Mouse (Mus musculus) spleen, postnatal 10 days (tissue): ENCODE data around the gene Cfd.
"Not testable (repeated sequence)": the region's sequence is repeated elsewhere in the genome, so short reads cannot be mapped to it uniquely, and the experiment has no call there.

Experiments used
- DNase-seq, 2 experiments: peaks; one replicate each; pipeline ENCODE4 v3.0.0; 2021 to 2022; ENCODE audit warnings: low spot score in 2 of 2

Cfd gene

DNA sequence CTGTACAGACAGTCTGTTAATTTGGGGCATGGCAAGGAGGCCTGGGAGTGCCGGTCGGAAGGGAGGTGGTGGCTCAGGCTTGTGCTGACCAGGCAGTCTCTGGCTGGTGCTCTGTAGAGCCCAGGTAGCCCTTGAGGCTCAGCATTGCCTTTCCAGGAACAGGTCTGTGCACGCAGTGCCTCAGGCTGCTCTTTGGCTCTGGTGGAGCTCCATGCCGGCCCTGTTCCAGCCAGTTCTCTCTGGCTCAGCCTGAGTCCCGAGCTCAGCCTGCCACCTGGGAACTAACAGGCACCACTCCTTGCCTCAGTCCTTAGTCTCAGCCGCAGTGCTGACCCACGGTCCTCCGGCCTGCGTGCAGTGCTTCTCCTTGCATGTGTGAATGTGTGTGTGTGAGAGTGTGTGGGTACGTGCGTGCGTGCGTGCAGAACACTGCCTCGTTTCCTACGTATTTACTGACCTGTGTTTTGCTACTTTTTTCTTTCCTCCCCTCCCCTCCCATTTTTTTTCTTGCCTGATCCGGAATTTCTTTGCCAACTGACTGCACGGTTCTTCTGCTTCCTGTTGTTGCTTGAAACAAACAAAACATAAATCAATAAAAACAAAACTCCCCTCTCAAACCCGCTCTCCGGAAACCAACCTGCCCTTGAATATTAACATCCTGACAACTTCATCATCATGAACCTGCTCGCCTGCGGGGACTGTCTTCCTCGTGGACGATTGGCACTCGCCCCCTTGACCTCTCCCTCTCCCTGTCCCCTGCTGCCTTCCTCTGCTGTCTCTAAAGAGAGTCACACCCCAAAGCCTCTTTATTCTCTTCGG is 29.2 kb upstream of the Cfd start:
- DNase-seq: no peak

DNA sequence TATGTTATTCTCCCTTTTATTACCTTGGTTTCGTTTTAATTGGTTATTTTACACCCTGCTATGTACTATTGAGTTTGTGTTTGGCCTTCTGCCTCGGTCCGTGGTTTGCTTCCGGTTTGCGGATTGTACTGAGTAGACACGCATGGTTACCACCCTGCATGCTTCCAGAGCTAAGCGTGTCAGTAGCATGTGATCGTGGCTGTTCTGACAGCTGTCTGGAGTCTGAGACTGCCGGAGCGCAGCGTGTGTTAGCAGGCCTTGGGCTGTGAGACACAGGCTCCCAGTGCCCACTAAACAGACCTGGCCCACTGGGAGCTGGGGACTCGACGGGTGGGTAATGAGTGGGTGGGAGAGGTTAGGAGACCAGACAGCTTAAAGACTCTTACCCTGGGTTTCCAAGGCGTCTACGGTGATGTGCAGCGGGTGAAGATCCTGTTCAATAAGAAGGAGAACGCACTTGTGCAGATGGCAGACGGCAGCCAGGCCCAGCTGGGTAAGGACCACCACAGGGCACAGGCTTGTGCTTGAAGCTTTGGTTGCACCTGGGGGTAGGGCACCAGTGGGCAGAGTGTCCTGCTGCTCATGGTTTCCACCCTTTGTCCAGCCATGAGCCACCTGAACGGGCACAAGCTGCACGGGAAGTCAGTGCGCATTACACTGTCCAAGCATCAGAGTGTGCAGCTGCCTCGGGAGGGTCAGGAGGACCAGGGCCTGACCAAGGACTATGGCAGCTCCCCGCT is 28.4 kb upstream of the Cfd start:
- DNase-seq: no peak

DNA sequence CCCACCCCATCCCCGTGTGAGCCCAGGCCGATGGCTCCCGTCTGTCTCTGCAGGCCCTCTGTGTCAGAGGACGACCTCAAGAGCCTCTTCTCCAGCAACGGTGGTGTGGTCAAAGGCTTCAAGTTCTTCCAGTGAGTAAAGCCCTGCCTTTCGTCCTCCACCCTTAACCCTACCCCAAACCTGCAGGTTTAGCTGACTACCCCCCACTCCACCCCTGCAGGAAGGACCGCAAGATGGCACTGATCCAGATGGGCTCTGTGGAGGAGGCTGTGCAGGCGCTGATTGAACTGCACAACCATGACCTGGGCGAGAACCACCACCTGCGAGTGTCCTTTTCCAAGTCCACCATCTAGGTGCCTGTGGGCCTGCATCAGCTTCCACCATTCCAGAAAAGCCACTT is 27.7 kb upstream of the Cfd start:
- no peak for DNase-seq

DNA sequence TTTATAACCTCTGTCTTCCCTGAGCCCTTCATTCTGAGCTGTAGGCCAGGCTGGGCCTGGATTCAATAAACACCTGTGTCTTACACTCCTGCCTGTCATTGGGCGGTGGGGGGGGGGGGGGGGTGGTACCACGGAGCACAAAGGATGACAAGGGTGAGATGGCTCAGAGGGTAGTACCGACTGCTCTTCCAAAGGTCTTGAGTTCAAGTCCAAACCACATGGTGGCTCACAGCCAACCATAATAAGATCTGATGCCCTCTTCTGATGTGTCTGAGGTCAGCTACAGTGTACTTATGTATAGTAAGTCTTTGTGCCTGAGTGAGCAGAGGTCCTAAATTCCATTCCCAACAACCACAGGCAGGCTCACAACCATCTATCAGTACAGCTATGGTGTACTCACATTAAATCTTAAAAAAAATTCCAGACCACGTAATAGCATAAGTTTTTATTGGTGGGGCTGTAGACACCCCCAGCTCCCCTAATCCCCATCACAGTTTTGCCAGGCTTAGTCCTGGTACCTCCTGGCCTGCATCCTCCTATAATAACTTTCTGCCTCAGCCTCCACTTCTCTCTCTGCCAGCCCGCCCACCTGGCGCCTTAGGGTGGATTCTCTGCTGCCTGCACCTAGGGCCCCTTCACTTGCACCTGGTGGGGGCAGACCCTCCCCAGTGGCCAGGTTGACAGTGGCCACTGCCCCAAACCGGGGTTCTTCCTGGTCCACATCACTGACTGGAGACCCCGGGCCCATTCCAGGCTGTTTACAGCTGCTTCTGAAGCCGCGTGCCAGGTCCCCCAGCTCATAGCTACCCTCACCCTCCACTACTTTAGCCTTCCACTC is 26.1 kb upstream of the Cfd start:
- DNase-seq: no peak

DNA sequence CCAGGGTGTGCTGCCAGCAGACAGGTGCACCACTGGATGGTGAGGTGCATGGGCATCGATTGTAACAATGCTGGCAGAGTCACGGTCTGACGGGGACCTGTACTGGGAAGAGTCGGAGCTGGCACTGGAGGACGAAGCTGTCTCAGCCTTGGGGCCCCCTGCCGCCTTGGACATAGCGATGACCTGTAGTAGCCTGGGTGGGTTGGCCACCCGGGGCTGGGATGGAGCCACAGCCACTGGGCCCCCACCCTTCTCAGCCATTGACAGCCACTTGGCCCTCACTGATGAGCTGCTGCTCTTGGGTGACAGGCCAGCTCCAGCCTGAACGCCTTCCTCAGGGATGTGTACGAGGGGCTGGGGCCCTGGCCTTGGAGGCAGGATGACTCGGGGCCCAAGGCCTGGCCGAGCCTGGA is 25.5 kb upstream of the Cfd start:
- no peak for DNase-seq

DNA sequence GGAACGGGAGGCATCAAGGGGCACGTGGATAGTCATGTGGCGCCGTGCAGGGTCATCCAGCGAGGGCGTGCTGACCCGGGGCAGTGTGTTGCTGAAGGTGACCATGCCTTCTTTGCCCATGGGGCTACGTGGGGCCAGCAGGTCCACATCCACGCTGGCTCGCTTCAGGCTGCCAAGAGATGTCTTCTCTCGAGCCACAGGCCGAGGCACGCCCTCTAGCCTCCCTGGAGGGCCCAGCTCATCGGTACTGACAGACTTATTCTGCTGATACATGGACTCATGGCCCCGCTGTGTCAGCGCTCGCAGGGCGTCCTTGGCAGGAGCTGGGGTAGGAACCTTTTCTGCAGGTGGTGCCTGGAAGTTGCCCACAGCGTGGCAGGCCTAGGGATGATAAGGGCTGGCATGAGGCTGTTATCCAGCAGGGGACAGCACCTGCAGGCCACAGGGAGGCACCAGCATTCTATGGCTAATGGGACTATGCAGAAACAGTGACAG is 24.8 kb upstream of the Cfd start:
- DNase-seq: no peak

DNA sequence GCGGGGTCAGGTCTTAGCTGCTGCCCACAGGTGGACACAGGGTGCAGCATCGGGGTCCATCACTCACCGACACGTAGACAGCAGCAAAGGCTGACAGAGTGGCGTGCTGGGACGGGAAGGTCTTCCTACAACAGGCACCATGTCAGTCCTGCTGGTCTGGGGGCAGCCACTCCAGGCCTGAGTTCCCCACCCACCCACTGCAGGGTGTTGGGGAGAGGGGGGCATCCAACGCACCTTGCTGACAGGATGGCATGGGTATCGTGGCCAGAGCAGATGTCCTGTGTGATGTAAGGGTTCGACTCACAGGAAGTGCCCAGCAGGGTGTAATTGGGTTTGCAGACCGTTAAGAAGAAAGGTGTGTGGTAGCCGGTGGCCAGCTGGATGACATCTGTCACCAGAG is 24.1 kb upstream of the Cfd start:
- no peak for DNase-seq

DNA sequence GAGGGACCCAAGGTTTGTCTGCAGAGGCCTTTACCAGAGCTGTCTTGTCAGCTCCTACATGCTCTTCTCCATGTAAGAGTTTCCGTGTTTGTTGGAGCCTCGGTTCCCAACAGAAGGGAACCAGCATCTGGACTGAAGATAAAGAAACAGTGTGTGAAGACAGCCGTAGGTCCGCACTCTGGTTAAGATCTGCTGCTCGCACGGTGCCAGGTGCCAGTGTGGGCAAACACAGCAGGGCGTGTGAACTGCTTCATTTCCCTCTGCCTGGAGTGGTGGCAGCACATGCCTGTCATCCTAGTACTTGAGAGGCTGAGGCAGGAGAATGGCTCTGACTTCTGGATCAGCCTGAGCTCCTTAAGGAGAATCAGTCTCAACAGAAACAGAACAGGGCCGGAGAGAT is 18.8 kb upstream of the Cfd start:
- DNase-seq: no peak

DNA sequence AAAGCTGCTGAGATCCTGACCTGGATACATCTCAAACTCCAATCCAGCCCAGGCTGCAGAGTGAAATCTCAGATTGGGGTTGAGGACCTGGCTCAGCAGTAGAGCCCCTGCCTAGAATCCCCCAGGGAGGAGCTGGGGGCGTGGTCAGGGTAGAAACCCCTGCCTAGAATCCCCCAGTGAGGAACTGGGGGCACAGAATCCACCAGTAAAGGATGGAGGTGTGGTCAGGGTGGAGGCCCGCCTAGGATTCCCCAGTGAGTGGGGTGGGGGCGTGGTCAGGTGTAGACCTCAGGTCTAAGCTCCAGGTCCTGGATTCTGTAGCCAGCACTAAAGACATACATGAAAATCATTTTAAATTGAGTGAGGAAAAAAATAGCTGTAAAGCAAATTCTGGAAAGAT is 17.8 kb upstream of the Cfd start:
- no peak for DNase-seq

DNA sequence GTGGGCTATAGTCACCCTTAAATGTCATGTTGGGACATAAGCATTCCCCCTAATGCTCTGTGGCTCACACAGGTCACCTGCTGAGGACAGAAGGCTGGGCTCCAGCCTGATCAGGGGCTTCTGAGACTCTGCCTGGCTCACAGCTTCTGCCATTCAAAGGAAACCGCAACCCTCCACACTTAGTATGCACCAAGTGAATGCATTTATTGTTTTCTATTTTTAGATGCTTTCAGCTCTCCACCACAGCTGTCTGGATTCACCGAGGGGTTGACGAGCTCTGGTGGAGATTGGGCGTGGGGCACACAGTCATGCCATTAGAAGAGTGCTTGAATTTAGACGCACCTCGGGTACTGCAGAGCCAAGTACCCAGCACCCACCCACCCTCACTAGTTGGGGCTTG is 17.3 kb upstream of the Cfd start:
- no peak for DNase-seq

DNA sequence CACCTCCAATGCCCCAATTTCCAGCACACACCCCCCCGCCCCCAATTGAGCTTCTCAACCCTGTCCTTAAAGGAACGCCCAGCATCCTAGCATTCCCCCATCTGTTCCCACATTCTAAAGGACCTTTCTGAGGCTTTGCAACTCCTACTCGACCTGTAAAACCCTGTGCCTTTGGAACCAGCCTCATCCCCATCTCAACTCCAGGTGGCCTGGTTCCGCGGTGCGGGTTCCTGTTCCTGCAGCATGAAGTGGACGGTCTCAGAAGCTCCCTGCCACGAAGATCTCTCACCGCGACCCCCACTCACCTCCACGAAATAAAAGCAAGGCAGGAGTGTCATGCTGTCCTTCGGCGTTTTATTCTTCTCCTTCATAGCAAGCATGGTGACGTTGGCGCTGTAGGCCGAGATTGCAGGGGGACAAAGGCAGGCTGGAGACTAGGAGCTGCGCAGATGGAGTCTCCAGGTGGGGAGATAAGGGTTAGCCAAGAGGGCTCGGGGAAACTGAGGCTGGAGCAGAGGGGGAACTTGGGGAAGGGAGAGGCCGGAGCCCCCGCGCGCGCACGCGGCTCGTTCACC is 16.9 kb upstream of the Cfd start:
- no peak for DNase-seq

DNA sequence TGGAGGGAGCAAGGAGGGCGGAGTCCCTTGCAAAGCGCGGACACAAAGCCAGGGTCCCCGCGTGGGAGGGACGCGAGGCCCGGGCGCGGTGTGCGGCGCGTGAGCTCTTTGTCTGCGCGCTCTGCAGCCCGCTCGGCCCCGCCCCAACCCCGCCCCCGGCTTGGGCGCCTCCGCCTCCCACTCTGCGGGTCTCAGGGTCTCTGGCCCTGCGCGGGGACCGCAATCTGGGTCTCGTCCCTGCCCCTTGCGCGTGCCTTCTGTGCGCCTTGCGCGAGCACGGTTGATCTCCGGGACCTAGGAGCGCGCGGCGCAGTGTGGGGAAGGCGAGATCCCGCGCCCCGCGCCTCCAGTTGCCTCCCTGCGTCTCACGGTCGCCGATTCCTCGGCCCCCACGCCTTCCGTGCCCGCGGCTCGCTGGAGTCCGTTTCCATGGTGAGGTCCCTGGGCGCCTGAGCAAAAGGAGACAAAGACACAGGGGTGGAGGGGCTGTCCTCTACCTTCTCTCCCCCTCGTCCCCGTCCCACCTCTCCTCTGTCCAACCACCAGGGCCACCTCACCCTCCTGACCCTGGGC is 16.3 kb upstream of the Cfd start, which contains the start of the genes Prtn3 and Plppr3:
TSS of gene Prtn3 (plus strand) at position 187 of the 573 bp plus-strand sequence.
TSS of gene Plppr3 (minus strand) at position 345 of the 573 bp plus-strand sequence.
- DNase-seq: no peak

DNA sequence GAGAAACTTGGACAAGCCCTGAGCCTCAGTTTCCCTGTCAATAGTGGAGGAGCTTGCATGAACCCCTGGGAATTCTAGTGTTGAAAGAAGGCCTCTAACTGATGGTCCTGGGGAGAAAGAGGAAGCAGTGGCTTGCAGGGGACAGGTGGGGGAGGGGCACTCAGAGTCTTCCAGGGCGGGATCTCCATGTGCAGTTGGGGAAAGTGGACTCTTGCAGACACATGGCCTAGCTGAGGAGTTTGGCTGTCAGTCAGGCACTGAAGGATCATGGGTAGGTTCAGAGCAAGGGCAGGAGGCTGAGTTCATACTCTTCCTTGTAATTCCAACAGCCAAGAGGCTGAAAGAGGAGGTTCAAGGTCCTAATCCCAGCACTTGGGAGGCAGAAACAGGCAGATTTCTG is 13.5 kb upstream of the Cfd start:
- no peak for DNase-seq

DNA sequence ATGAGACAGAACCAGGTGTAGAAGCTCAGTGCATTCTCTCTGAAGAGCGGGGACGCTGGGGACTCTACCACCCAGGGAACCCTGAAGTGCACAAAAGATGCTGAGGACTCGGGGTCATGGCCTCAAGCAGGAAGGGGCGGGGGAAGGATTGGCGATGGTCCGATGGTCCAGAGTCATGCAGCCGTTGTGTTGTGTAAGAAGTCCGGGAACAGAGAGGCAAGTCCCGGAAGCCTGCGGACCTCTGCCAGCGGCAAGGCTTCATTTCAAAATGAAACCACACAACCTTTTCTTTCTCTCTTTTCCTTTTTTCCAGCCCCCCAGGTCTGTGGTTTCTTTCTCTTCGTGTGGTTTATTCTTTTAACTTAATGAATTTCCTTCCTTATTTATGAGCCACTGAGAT is 12.9 kb upstream of the Cfd start:
- DNase-seq: no peak

DNA sequence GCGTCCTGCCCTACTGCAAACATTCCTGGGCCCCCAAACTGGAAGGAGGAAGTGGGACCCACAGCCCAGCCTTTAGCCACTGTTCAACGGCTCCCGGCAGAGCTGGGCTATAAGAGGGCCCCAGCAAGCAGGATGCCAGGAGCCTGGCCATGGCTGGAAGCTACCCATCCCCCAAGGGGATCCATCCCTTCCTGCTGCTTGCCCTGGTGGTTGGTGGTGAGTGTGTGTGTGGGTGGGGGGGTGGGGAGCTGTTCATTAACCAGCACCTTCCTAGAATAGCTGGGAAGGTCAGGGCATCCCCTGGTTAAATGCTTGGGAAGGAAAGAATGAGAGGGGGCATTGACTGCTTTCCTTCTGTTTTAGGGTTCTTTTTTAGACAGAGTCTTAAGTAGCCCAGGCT is 11.1 kb upstream of the Cfd start:
- no peak for DNase-seq

DNA sequence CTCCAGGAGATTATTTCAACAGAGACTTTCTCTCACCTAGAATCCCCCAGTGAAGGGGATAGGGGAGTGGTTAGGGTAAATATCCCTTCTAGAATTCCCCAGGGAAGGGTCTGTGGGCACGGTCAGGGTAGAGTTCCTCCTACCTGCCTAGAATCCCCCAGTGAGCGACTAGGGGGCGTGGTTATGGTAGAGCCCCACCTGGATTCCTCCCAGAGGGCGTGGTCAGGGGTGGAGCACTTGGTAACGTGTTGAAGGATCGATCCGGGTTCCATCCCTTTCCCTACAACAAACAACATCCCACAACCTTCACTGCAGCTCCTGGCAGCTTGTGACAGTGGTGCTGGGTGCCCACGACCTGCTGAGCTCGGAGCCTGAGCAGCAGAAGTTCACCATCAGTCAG is 9.9 kb upstream of the Cfd start:
- no peak for DNase-seq

DNA sequence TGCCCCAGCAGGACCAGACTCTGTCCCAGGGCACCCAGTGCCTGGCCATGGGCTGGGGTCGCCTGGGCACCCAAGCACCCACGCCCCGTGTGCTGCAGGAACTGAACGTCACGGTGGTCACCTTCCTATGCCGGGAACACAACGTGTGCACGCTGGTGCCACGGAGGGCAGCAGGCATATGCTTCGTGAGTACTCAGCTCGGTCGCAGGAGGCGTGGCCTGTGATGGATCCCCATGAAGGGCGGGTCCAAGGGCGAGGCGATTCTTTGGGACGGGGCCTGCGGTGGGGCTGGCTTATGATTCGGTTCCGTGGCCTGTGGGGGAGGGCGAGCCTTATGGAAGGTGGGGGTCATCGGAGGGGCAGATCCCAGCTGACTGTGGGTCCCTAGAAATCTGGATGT is 8.7 kb upstream of the Cfd start:
- peak in 1 of 2 experiments; percentile 57 for DNase-seq

DNA sequence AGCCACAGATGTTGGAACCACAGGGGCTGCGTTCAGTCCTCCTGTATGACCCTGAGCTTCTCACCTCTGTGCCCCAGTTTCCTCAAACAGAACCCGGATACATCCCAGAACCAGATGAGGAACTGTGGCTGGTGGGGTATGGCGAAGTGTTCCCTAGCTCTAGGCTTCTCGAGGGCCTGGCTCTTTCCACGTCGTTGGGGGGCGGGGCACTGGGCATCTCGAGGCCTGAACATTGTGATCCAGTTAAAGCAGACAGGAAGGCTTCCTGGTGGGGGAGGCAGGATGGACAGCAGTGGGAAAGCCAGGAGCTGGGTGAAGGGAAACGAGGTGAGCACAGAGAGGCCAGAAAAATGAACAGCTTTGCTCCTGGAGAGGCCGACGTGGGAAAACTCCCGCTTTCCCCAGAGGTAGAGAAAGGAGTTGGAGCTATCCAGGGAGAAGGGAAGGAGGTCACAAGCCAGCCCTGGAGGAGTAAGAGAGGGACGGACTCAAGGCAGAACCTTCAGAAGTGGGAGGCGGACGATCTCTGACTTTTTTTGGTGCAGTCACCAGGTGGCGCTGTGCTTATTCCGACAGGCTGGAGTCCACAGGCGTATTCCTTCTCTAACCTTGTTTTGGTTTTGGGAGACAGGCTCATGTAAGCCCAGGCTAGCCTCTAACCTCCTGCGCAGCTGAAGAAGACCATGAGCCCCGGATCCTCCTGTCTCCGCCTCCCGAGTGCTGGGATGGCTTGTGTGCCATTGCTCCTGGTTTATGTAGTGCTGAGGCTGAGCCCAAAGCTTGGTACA is 7.2 kb upstream of the Cfd start:
- DNase-seq: peak; percentile 69 to 87

DNA sequence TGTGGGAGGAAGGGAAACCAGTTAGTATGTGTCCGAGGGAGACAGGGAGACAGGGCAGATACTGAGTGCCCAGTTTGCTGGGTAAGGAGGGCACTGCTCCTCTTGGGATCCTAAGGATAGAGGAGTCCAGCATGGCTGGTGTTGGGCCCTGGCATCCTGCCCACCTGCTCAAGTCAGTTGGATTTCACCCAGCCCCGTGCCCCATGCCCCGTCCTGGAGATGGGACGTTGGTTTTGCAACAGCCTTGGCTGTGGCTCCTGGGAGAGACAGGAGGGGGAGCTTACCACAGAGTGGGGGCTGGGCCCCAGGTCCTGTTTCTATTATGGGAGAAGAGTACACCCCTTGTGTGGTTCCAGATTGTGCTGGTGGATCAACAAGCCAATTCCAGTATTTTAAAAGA is 6.2 kb upstream of the Cfd start:
- no peak for DNase-seq

DNA sequence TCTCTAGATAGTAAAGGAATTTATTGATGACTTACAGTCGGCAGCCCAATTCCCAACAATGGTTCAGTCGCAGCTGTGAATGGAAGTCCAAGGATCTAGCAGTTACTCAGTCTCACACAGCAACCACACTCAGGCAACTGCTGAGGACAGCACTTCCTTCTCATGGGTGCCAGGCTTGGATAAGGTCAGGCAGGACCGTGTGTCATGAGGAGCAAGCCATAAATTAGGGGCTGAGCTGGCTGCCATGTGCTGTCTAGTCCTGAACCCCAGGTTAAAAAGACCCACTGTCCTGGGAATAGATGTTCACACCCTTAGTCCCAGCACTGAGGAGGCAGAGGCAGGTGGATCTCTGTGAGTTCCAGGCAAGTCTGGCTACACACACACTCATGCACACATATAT is 5.7 kb upstream of the Cfd start:
- DNase-seq: not testable (repeated sequence)

DNA sequence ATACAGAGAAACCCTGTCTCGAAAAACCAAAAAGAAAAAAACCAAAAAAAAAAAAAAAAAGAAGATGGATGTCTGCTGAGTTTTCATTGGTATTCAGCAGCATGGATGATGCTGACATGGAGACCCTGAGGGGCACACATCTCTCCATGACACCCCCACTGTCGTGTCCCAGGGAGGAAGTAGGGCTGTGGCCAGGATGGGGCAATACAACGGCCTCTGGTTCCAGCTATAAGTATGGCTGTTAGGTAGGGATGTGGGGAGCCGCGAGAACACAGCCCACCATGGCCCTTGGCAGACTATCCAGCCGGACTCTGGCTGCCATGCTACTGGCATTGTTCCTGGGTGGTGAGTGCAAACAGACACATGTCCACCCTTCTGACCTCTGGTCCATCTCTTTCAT is 4.6 kb upstream of the Cfd start, which contains the start of gene Elane:
TSS of gene Elane (plus strand) at position 194 of the 400 bp plus-strand sequence.
- no peak for DNase-seq
